Mouse (Mus musculus) liver, postnatal 0 days (tissue): ENCODE results near the gene Akap8. TPM values are rescaled to one million over a fixed set of nuclear protein-coding genes. Genes with fewer than 3 reads are reported as not detected.

Experiments
- ATAC-seq: fragments of 200-750 bp; cut with Nextera tagmentation; 2 replicates; pipeline ENCODE4 v1.8.0; 2017; ENCODE audit warnings: mild to moderate bottlenecking, moderate library complexity
- DNase-seq: peaks from one replicate; pipeline ENCODE4 v3.0.0-alpha.2; 2016
- H3K27ac ChIP-seq: fragments of 300-500 bp; sonication (generic); 2 replicates; pipeline ENCODE4 v1.5.1; 2014; ENCODE audit warnings: antibody characterized with exemption, moderate library complexity, mild to moderate bottlenecking, low read depth
- H3K27me3 ChIP-seq: fragments of 300-500 bp; sonication (generic); 2 replicates; pipeline ENCODE4 v1.6.1; 2014; ENCODE audit warnings: low read length, control low read depth, mixed read lengths; ENCODE audit not compliant: insufficient read depth
- H3K36me3 ChIP-seq: fragments of 300-500 bp; sonication (generic); replicated peaks from 2 replicates; pipeline ENCODE4 v1.6.1; 2014; ENCODE audit warnings: mild to moderate bottlenecking, control low read depth, low read length, moderate library complexity, mixed read lengths; ENCODE audit not compliant: insufficient read depth
- H3K4me1 ChIP-seq: fragments of 300-500 bp; sonication (generic); 2 replicates; pipeline ENCODE4 v1.6.1; 2014; ENCODE audit warnings: antibody characterized with exemption, mild to moderate bottlenecking, control low read depth; ENCODE audit not compliant: insufficient read depth
- H3K4me2 ChIP-seq: fragments of 300-500 bp; sonication (generic); 2 replicates; pipeline ENCODE4 v1.6.1; 2014; ENCODE audit warnings: low read depth, mild to moderate bottlenecking, low read length, moderate library complexity, mixed read lengths
- H3K4me3 ChIP-seq: fragments of 300-500 bp; sonication (generic); 2 replicates; pipeline ENCODE4 v1.5.1; 2014; ENCODE audit warnings: low read depth, low read length
- H3K9ac ChIP-seq: fragments of 300-500 bp; sonication (generic); replicated peaks from 2 replicates; pipeline ENCODE4 v1.6.1; 2014; ENCODE audit warnings: mild to moderate bottlenecking, moderate library complexity
- H3K9me3 ChIP-seq: fragments of 300-500 bp; sonication (generic); 2 replicates; pipeline ENCODE4 v1.6.1; 2016; ENCODE audit warnings: mild to moderate bottlenecking, control low read depth, low read length, mixed read lengths
- CTCF ChIP-seq: sonication (generic); IDR thresholded peaks from 2 replicates; pipeline ENCODE4 v1.5.1; 2016; ENCODE audit warnings: antibody characterized with exemption, low read depth
- EP300 ChIP-seq: IDR thresholded peaks from 2 replicates; pipeline ENCODE4 v1.6.1; 2016; ENCODE audit warnings: antibody characterized with exemption, low read depth, mild to moderate bottlenecking
- WGBS: fragments of 180-500 bp; shearing (Covaris S2); extraction: QIAGEN DNeasy Blood & Tissue Kit; methylation state at CpG from one replicate; pipeline ENCODE4 v1.1.7; 2014; ENCODE audit not compliant: insufficient replicate concordance; 5-methylcytosine and 5-hydroxymethylcytosine counted together
- polyA plus RNA-seq: library from polyadenylated mRNA; unstranded; fragments of >200 nt; fragmentation: Nextera tagmentation; extraction: Ambion mirVana; gene quantifications from 2 replicates; pipeline ENCODE4 v1.2.1, GENCODE M21; 2015

Gene Akap8
- polyA plus RNA-seq, 1 experiment from 2014 or later = 17.3 TPM

- Histone ChIP-seq H3K27ac (peak within 1 kb of the TSS; percentile 92), H3K4me2 (peak within 1 kb of the TSS; percentile 98), H3K4me1 (peaks cover 12% of the 10 kb centered on the region), H3K4me3 (peak within 1 kb of the TSS; percentile 73), H3K9me3 (no peaks in the 10 kb centered on the region), H3K27me3 (no peaks in the 10 kb centered on the region), H3K36me3 (peaks cover 14% of the 10 kb centered on the region), H3K9ac (peak within 1 kb of the TSS; percentile 90)
- DNase-seq (peak; percentile 94), ATAC-seq (peak; percentile 95)
- 0 out of 2 replicates have a peak, but pooled peaks have one; percentile 1 for TF ChIP-seq CTCF
- TF ChIP-seq EP300 = peak; percentile 75
- WGBS = under 1% methylated on average over 35 of the region's 37 CpGs
Observed at GRCm38 (mm10) chr17:32350382-32350983, 29.4 kb upstream of the Akap8 start, which contains the start of gene Akap8l. Akap8l (minus strand) TSS chr17:32350607.

GRCm38 (mm10) chr17:32349851-32350381 lies 28.9 kb upstream of the Akap8 start:
- ATAC-seq (peak; percentile 16), DNase-seq (no peak)
- Histone ChIP-seq H3K27ac (peak overlapping the region; percentile 92), H3K9ac (peak overlapping the region; percentile 90), H3K4me2 (peak overlapping the region; percentile 98), H3K4me3 (peak overlapping the region; percentile 73), H3K9me3 (no peaks in the 10 kb centered on the region), H3K36me3 (peaks cover 12% of the 10 kb centered on the region), H3K27me3 (no peaks in the 10 kb centered on the region), H3K4me1 (peaks cover 12% of the 10 kb centered on the region)
- WGBS = under 1% methylated on average over 24 of the region's 24 CpGs
- TF ChIP-seq CTCF (no peak), EP300 (no peak)

GRCm38 (mm10) chr17:32349037-32349732 lies 28.1 kb upstream of the Akap8 start:
- Histone ChIP-seq H3K27me3 (no peaks in the 10 kb centered on the region), H3K9me3 (no peaks in the 10 kb centered on the region), H3K27ac (peak overlapping the region; percentile 92), H3K4me2 (peak overlapping the region; percentile 98), H3K4me3 (peak overlapping the region; percentile 73), H3K9ac (peak overlapping the region; percentile 90), H3K4me1 (peaks cover 12% of the 10 kb centered on the region), H3K36me3 (peaks cover 10% of the 10 kb centered on the region; the same call in 1 of the 2 replicates)
- TF ChIP-seq EP300 (no peak), CTCF (peak; percentile 97)
- ATAC-seq = peak; percentile 28
- peak; percentile 71 for DNase-seq
- WGBS = 4% methylated on average over 4 of the region's 4 CpGs

- DNase-seq (no peak), ATAC-seq (no peak)
- no peak for TF ChIP-seq CTCF
- TF ChIP-seq EP300 = no peak
- WGBS = 83% methylated on average over 2 of the region's 2 CpGs
- H3K27ac ChIP-seq = no peak overlapping the region
- peaks cover 12% of the 10 kb centered on the region for H3K4me1 ChIP-seq
- H3K4me2 ChIP-seq = peak overlapping the region; percentile 98
- peaks cover 13% of the 10 kb centered on the region; the same call in 1 of the 2 replicates for H3K36me3 ChIP-seq
- H3K4me3 ChIP-seq = peak overlapping the region; percentile 73
- no peak overlapping the region; the same call in 1 of the 2 replicates for H3K9ac ChIP-seq
- no peaks in the 10 kb centered on the region for H3K27me3 ChIP-seq
- H3K9me3 ChIP-seq = no peaks in the 10 kb centered on the region
Observed at GRCm38 (mm10) chr17:32348406-32348805, 27.4 kb upstream of the Akap8 start.

- 82% methylated on average over 1 of the region's 1 CpGs for WGBS
- ATAC-seq = no peak
Observed at GRCm38 (mm10) chr17:32341102-32341501, 20.1 kb upstream of the Akap8 start.

GRCm38 (mm10) chr17:32340110-32340509 lies 19.1 kb upstream of the Akap8 start:
- Histone ChIP-seq H3K4me2 (no peak overlapping the region), H3K4me1 (peaks cover 10% of the 10 kb centered on the region; the same call in 1 of the 2 replicates), H3K27ac (no peak overlapping the region), H3K4me3 (no peak overlapping the region), H3K36me3 (peaks cover 56% of the 10 kb centered on the region), H3K9me3 (no peaks in the 10 kb centered on the region), H3K27me3 (no peaks in the 10 kb centered on the region), H3K9ac (no peak overlapping the region)
- WGBS = 24% methylated on average over 1 of the region's 1 CpGs
- ATAC-seq = no peak
- no peak for DNase-seq
- TF ChIP-seq EP300 (no peak), CTCF (no peak)

More at GRCm38 (mm10) chr17:32341102-32341501, 20.1 kb upstream of the Akap8 start:
- Histone ChIP-seq H3K9me3 (no peaks in the 10 kb centered on the region), H3K4me3 (no peak overlapping the region), H3K4me2 (no peak overlapping the region), H3K9ac (no peak overlapping the region), H3K4me1 (peaks cover 10% of the 10 kb centered on the region; the same call in 1 of the 2 replicates), H3K27me3 (no peaks in the 10 kb centered on the region), H3K36me3 (peaks cover 48% of the 10 kb centered on the region), H3K27ac (no peak overlapping the region)
- no peak for DNase-seq
- TF ChIP-seq CTCF (no peak), EP300 (no peak)
